Mouse (Mus musculus) left cerebral cortex, postnatal 14 days (tissue): ENCODE results near the gene Cep95. TPM values are rescaled to one million over a fixed set of nuclear protein-coding genes. Genes with fewer than 3 reads are reported as not detected.
A peak's percentile ranks its signal among the peaks of the same experiment; 100 is the strongest.
"Not testable (repeated sequence)": the region's sequence is repeated elsewhere in the genome, so short reads cannot be mapped to it uniquely, and the experiment has no call there.

ENCODE experiments used
- DNase-seq, 2 experiments: peaks; one replicate each; pipeline ENCODE4 v3.0.0; 2021 to 2022; ENCODE audit warnings: low spot score in 2 of 2, mixed read lengths in 1 of 2
- intact Hi-C: fragments of 180-260 bp; cut with DNase I; formaldehyde crosslinking; loops from one replicate; pipeline ENCODE4 v1.15.1; 2025
- long read RNA-seq, 2 experiments: library from polyadenylated mRNA; stranded (forward); transcript quantifications; one replicate each; pipeline ENCODE4 v2.0.0; 2021
- total RNA-seq, 2 experiments: library from RNA; stranded (reverse); gene quantifications; 2 replicates each; pipeline ENCODE4 v1.2.3; 2021

Gene Cep95
- 10 to 100 TPM in 1 of 2 experiments, 1 to 10 TPM in 1; 8.3 to 12.0 TPM for total RNA-seq
- long read RNA-seq, experiment 1, partial matches to known transcripts: 0 of 8 reads
- long read RNA-seq, experiment 1, other reads (novel, unspliced or antisense): 7 of 8 reads
- long read RNA-seq, experiment 2, partial matches to known transcripts: 0 of 9 reads
- long read RNA-seq, experiment 2, other reads (novel, unspliced or antisense): 8 of 9 reads

DNA sequence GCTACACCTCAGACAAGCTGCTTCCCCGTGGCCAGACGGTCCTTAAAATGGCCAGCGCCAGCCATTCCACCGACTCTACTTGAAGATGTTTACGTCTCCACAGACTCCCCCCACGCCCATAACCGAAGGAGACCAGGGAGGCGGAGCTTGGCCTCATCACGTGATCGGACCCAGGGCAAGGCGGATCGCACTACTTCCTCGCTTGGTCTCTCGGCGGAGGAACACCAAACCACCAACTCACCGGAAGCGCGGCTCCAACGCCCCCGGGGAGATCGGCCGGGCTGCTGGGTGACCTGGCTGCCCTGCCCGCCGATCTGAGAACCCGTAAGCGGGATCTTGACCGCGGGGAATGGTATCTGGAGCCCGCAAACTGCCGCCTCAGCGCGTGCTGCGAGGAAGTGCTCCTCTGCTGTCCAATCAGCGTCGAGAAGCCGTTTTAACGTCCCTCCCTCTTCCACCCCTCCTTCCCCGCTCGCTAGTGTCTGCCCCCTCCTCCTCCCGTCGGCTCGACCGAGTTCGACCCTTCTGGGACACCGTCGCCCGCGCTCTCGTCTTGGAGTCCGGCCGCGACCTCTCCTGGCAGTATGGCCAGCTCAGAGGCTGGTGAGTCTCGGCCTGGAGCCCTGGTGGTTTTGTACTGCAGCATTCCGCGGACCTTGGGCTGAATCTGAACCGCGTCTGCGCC, at the start of gene Cep95, which contains the start of gene Ddx5:
Cep95 (plus strand) TSS at position 478 of the 685 bp plus-strand sequence.
Ddx5 (minus strand) TSS at position 411 of the 685 bp plus-strand sequence.
- DNase-seq: peak; percentile 95 to 98
- intact Hi-C loops: loop anchor here (10.0 kb wide), 1 partner anchor 534 kb away; the partner anchor contains the start of genes Ftsj3 and Psmc5

DNA sequence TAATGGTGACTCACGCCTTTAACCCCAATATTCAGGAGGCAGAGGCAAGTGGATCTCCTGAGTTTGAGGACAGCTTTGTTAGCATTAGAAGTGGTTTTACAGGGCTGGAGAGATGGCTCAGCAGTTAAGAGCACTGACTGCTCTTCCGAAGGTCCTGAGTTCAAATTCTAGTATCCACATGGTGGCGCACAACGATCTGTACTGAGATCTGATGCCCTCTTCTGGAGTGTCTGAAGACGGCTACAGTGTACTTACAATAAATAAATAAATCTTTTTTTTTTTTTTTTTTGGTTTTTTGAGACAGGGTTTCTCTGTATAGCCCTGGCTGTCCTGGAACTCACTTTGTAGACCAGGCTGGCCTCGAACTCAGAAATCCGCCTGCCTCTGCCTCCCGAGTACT, 48.3 kb upstream of the Cep95 start:
- intact Hi-C loops: loop anchor here (5.0 to 10.0 kb wide), 2 partner anchors 256 to 323 kb away; partner anchors contain the start of gene Ern1
- DNase-seq: not testable (repeated sequence)

DNA sequence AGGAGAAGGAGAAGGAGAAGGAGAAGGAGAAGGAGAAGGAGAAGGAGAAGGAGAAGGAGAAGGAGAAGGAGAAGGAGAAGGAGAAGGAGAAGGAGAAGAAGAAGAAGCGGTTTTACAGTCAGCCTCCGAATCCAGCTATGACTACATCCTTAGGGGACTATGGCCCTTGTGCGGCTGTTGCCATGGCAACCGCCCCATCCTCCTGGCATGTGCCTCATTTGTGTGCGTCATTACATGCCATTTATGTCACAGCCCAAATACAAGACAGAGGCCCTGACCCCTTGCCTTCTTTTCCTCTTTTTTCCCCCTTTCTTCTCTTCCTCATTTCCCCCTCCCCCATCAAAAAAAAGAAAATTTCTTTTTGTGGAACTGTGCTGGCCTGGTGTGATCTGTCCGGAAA, 47.8 kb upstream of the Cep95 start:
- intact Hi-C loops: loop anchor here (5.0 to 10.0 kb wide), 2 partner anchors 256 to 324 kb away; partner anchors contain the start of gene Ern1
- DNase-seq: peak; percentile 35 to 50

DNA sequence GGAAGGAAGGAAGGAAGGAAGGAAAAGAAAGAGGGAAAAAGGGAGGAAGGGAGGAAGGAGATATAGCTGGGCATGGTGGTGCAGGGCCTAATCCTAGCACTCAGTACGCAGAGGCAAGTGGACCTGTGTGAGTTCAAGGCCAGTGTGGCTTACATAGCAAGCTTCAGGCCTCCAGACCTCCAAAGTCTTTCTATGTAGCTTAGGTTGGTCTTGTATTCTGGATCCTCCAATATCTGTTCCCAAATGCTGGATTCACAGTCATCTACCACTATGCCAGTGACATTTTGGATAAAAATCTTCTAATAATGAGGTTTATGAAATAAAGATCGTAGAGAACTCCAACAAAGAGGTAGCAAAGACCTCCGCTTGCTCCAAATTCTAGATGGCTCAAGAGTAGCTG, 47.2 kb upstream of the Cep95 start:
- intact Hi-C loops: loop anchor here (1.0 to 10.0 kb wide), 3 partner anchors 94 to 325 kb away; partner anchors contain the start of gene Ern1
- DNase-seq: no peak

DNA sequence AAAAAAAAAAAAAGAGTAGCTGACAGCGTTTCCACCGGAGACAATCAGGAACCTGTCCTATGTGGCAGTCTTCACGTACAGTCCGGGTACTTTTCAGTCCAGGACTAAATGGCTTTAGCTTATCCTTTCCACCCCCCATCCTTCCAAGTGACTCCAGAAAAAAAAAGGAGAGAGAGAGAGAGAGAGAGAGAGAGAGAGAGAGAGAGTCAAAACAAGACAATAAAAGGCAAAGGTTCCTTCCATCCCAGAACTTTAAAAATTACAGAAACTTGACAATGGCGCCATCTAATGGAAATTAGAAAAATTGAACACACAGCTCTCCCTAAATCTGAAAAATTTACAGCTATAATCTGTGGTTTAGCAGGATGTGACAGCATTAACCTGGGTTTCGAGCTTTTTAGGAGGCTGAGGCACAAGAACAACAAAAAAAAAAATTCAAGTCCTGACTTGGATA, 46.6 kb upstream of the Cep95 start:
- DNase-seq: no peak
- intact Hi-C loops: loop anchor here (1.0 to 10.0 kb wide), 3 partner anchors 94 to 325 kb away; partner anchors contain the start of gene Ern1

GRCm38 (mm10) chr11:106744949-106745348, 44.1 kb upstream of the Cep95 start:
- DNase-seq: no peak
- intact Hi-C loops: loop anchor here (5.0 to 10.0 kb wide), 2 partner anchors 260 to 328 kb away; partner anchors contain the start of gene Ern1

- not testable (repeated sequence) for DNase-seq
- intact Hi-C loops: loop anchor here (10.0 kb wide), 1 partner anchor 265 kb away; the partner anchor contains the start of gene Ern1
Observed at GRCm38 (mm10) chr11:106749557-106750120, 39.4 kb upstream of the Cep95 start.

GRCm38 (mm10) chr11:106750121-106750751, 38.8 kb upstream of the Cep95 start, which contains the start of gene Pecam1:
Gene Pecam1 (minus strand): TSS chr11:106750628.
- DNase-seq: no peak
- intact Hi-C loops: no loop called here

- intact Hi-C loops: no loop called here
- DNase-seq: no peak
Observed at GRCm38 (mm10) chr11:106751039-106752018, 37.7 kb upstream of the Cep95 start, which contains the start of gene Milr1. Gene Milr1 (plus strand): TSS chr11:106751226.

- intact Hi-C loops: no loop called here
- DNase-seq: no peak
Observed at GRCm38 (mm10) chr11:106752103-106752502, 36.9 kb upstream of the Cep95 start.

DNA sequence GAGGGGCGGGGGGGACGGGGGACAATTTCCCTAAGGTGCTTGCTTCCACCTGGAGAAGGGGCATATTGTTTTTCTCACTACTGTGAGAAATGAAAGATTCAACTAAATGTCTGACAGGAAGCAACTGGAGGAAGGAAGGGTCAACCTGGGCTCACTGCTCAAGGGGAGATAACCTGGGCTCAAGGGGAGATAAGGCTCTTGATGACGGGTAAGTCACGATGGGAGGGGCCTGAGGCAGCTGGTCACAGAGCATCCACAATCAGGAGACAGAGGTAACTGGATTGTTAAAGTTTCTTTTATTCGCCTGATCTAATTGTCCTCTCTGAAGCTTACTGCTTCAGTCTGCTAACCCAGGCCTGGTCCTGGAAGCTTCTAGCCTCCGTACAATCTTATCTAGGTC, 35.7 kb upstream of the Cep95 start:
- no peak for DNase-seq
- intact Hi-C loops: no loop called here

GRCm38 (mm10) chr11:106755583-106755982, 33.5 kb upstream of the Cep95 start:
- no peak for DNase-seq
- intact Hi-C loops: no loop called here

- intact Hi-C loops: no loop called here
- no peak for DNase-seq
Observed at GRCm38 (mm10) chr11:106759028-106759427, 30.0 kb upstream of the Cep95 start.

GRCm38 (mm10) chr11:106760511-106760910, 28.5 kb upstream of the Cep95 start:
- DNase-seq: no peak
- intact Hi-C loops: no loop called here

DNA sequence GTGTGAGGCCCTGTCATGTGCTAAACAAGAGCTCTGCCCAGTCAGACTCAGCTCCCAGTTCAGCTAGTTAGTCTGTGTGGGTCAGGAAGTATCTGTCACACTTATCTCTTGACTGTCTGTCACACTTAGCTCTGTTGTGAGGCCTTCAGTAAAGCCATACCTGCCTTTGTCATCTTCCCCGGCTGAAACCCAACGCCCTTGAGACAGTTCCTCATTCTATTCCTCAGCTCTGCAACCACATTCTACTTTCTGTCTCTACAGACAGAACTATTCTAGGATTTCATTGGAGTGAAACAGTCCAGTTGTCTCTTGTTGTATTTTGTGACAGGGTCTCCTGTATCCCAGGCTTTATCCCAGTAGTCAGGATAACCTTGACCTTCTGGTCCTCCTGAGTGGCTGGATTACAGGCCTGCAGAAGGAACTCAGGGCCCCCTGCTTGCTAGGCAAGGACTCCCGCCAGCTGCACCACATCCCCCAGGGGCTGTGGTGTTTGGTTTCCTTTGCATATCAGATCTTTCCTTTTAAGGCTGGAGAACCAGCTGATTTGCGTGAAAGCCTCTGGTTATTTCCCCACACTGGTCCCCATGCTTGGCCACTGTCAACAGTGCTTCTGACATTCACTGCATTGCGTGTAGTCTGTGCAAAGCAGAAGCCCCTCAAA, 26.8 kb upstream of the Cep95 start:
- intact Hi-C loops: no loop called here
- no peak for DNase-seq

- no peak for DNase-seq
- intact Hi-C loops: no loop called here
Observed at GRCm38 (mm10) chr11:106762800-106763185, 26.3 kb upstream of the Cep95 start.

DNA sequence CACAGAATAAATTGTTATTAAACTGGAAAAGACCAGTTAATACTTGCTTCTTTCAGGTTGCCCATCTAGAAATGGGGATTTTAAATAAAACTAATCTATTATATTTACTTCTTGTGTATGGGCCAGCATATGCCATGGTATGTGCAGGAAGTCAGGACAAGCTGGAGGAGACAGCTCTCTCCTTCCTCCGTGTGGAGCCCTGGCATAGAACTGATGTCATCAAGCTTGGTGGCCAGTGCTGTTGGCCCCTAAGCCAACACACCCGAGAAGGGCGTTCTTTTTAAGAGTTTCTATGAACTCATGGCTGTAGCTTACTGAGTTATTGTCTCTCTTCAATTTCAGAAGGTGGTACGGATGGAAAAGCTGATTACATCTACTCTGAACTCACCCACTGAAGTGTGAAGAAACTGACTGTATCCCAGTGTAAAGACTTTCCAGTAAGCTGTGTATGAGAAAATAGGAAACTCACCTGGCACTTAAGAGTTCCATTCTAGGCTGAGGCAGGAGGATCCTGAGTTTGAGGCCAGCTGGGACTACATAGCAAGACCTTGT, 22.4 kb upstream of the Cep95 start:
- no peak for DNase-seq
- intact Hi-C loops: no loop called here

DNA sequence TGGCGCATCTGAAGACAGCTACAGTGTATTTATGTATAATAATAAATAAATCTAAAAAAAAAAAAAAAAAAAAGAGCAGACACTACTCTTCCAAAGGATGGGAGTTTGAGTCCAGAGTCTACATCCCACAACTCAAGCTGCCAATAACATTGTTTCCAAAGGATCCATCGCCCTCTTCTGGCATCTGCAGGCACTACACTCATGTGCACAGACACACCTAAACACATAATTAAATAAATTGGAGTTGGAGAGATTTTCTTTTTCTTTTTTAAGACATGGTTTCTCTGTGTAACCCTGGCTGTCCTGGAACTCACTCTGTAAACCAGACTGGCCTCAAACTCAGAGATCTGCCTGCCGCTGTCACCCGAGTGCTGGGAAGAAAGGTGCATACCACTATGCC, 21.5 kb upstream of the Cep95 start:
- no peak for DNase-seq
- intact Hi-C loops: no loop called here
